Mouse (Mus musculus) liver, embryonic 11.5 days (tissue): ENCODE measurements around the gene Prkag2. TPM values are rescaled to one million over a fixed set of nuclear protein-coding genes. Genes with fewer than 3 reads are reported as not detected.
A peak's percentile ranks its signal among the peaks of the same experiment; 100 is the strongest.

ENCODE experiments used
- ATAC-seq: fragments of 200-750 bp; cut with Nextera tagmentation; replicated peaks from 2 replicates; pipeline ENCODE4 v1.8.0; 2017; ENCODE audit warnings: moderate number of reproducible peaks, mild to moderate bottlenecking, moderate TSS enrichment, moderate library complexity; ENCODE audit not compliant: low FRiP score
- DNase-seq: peaks from one replicate; pipeline ENCODE4 v3.0.0-alpha.2; 2017; ENCODE audit warnings: low spot score
- H3K27ac ChIP-seq: fragments of 300-500 bp; sonication (generic); 2 replicates; pipeline ENCODE4 v1.5.1; 2014; ENCODE audit warnings: mild to moderate bottlenecking, low read depth, low read length, control low read depth
- H3K27me3 ChIP-seq: fragments of 300-500 bp; sonication (generic); replicated peaks from 2 replicates; pipeline ENCODE4 v1.6.1; 2014; ENCODE audit warnings: low read length, mixed read lengths; ENCODE audit not compliant: control insufficient read depth, insufficient read depth
- H3K36me3 ChIP-seq: fragments of 300-500 bp; sonication (generic); 2 replicates; pipeline ENCODE4 v1.6.1; 2014; ENCODE audit warnings: mild to moderate bottlenecking, low read length, moderate library complexity, mixed read lengths; ENCODE audit not compliant: control insufficient read depth, insufficient read depth
- H3K4me1 ChIP-seq: fragments of 300-500 bp; sonication (generic); replicated peaks from 2 replicates; pipeline ENCODE4 v1.6.1; 2014; ENCODE audit warnings: low read length, mixed read lengths; ENCODE audit not compliant: control insufficient read depth, insufficient read depth
- H3K4me2 ChIP-seq: fragments of 300-500 bp; sonication (generic); 2 replicates; pipeline ENCODE4 v1.6.1; 2014; ENCODE audit warnings: mild to moderate bottlenecking, control low read depth, moderate library complexity
- H3K4me3 ChIP-seq: fragments of 300-500 bp; sonication (generic); 2 replicates; pipeline ENCODE4 v1.5.1; 2014; ENCODE audit warnings: low read depth, low read length, control low read depth
- H3K9ac ChIP-seq: fragments of 300-500 bp; sonication (generic); 2 replicates; pipeline ENCODE4 v1.6.1; 2014; ENCODE audit warnings: low read depth, low read length, control low read depth
- H3K9me3 ChIP-seq: fragments of 300-500 bp; sonication (generic); 2 replicates; pipeline ENCODE4 v1.6.1; 2016; ENCODE audit warnings: low read length, inconsistent platforms, mixed read lengths; ENCODE audit not compliant: control insufficient read depth
- WGBS: fragments of 180-500 bp; shearing (Covaris S2); extraction: QIAGEN DNeasy Blood & Tissue Kit; methylation state at CpG from one replicate; pipeline ENCODE4 v1.1.7; 2014; 5-methylcytosine and 5-hydroxymethylcytosine counted together
- polyA plus RNA-seq: library from polyadenylated mRNA; unstranded; fragments of >200 nt; fragmentation: Nextera tagmentation; extraction: Ambion mirVana; gene quantifications from 2 replicates; pipeline ENCODE4 v1.2.1, GENCODE M21; 2014

Gene Prkag2
- polyA plus RNA-seq, 1 experiment from 2014 or later = 12.8 TPM

DNA sequence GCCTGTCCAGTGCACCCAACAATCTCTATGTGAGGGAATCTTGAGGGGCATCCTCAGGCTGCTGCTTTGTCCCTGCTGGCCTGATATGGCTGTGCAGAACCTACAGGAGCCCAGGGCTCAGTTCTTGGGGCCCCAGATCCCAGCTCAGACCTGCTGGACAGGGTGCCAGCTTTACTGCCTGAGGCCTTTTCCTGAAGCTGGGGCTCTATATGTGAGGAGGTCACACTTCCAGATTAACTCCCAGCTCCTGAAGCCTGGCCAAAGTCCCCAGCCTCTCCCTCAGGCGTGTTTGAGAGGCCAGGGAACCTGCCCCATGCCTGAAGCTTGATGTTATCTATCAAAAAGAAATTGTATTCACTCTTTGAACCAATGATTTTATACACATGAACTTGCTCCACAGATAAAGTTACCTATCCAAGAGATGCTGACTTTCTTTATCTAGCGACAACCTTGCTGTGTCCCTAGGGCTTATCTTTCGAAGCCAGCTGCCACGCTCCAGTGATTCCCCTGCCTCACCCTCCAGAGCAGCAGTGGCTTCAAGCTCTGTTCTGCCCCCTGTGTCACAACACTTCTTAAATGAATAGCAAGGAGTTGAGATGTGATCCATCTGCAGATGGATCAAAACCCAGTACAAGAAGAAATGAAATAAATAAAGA lies 121.0 kb downstream of the Prkag2 start:
- 32% methylated on average over 4 of the region's 4 CpGs for WGBS
- no peak overlapping the region for H3K27ac ChIP-seq
- H3K4me2 ChIP-seq = no peak overlapping the region
- H3K9me3 ChIP-seq = no peaks in the 10 kb centered on the region
- DNase-seq (no peak), ATAC-seq (peak; percentile 86)
- H3K9ac ChIP-seq = no peak overlapping the region
- H3K4me3 ChIP-seq = no peak overlapping the region
- peaks cover 36% of the 10 kb centered on the region for H3K4me1 ChIP-seq
- no peaks in the 10 kb centered on the region for H3K36me3 ChIP-seq
- H3K27me3 ChIP-seq = peaks cover 2% of the 10 kb centered on the region

GRCm38 (mm10) chr5:24976907-24977306 lies 123.5 kb downstream of the Prkag2 start:
- Histone ChIP-seq H3K4me1 (peaks cover 28% of the 10 kb centered on the region), H3K27me3 (peaks cover 3% of the 10 kb centered on the region; the same call in 1 of the 2 replicates), H3K9me3 (no peaks in the 10 kb centered on the region), H3K4me3 (no peak overlapping the region), H3K4me2 (no peak overlapping the region), H3K36me3 (no peaks in the 10 kb centered on the region), H3K9ac (no peak overlapping the region), H3K27ac (no peak overlapping the region)
- DNase-seq (no peak), ATAC-seq (no peak)
- 65% methylated on average over 3 of the region's 3 CpGs for WGBS

DNA sequence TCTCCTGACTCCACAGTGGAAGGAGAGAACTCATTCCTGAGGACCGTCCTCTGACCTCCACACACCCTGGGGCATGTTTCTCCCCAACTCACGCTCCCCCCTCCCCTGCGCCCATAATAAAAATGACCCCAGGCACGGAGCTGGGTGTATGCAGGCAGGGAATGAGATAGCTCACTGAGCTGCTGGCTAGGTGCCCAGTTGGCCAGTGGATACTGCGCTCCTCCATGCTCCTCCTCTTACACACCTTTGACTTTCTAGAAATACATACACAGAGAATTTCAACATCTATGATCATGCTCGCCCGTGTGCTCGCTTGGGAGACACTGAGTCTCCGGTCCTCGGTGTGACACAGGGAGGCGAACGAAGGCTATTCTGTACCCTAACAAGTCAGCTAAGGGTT lies 124.2 kb downstream of the Prkag2 start:
- no peak overlapping the region for H3K9ac ChIP-seq
- H3K36me3 ChIP-seq = no peaks in the 10 kb centered on the region
- WGBS = 83% methylated on average over 12 of the region's 12 CpGs
- H3K27ac ChIP-seq = no peak overlapping the region
- DNase-seq (no peak), ATAC-seq (no peak)
- H3K4me2 ChIP-seq = no peak overlapping the region
- H3K27me3 ChIP-seq = peaks cover 9% of the 10 kb centered on the region; the same call in 1 of the 2 replicates
- H3K9me3 ChIP-seq = no peaks in the 10 kb centered on the region
- H3K4me3 ChIP-seq = no peak overlapping the region
- peaks cover 27% of the 10 kb centered on the region for H3K4me1 ChIP-seq

DNA sequence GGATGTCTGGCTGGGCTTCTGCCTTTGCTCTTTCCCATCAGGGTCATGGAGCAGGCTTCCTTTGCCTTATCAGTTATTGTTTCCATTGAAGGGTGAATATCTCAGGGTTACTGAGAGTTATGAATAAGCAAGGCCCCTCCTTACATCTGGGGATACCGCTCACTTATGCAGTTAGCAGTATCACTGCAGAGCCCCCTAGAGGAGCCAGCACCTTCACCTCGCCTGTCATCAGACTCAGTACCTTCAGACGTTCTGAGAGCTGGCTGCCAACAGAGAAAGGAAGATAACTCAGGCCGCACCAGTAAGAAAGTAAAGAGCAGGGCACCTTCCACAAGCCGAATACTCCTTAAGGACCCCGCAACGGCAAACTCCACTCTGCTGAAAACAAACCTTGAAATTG lies 125.3 kb downstream of the Prkag2 start:
- H3K4me2 ChIP-seq = no peak overlapping the region
- WGBS = 64% methylated on average over 7 of the region's 7 CpGs
- no peak for ATAC-seq
- no peak overlapping the region for H3K4me3 ChIP-seq
- DNase-seq = no peak
- H3K27ac ChIP-seq = no peak overlapping the region
- no peaks in the 10 kb centered on the region for H3K9me3 ChIP-seq
- no peaks in the 10 kb centered on the region for H3K36me3 ChIP-seq
- peaks cover 15% of the 10 kb centered on the region for H3K27me3 ChIP-seq
- H3K4me1 ChIP-seq = peaks cover 21% of the 10 kb centered on the region
- no peak overlapping the region for H3K9ac ChIP-seq

DNA sequence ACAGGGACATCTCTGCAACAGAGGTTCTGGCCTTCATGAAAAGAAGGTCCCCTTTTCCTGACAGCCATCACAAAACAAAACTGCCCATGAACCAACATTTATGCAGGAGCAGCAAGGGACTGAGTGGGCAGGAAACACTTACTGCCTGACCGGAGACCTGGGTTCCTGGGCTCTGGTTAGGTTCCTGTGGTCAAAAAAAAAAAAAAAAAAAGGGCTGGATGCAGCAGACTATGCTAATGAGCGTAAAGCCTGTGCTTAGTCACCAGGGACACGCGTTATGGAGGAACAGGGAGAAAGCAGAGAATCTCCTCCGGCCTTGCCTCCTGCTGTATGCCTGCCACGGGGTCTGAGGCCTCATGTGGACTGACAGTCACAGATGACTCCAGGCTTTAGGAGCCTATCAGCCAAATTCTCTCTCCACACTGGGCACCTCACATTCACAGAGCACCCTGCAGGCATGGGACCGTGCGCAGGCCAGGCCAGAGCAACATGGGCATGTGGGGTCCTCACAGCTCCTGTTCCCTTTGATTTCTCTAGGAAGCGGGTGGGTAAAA lies 126.7 kb downstream of the Prkag2 start:
- ATAC-seq = no peak
- H3K27me3 ChIP-seq = peaks cover 15% of the 10 kb centered on the region
- 82% methylated on average over 9 of the region's 9 CpGs for WGBS
- no peaks in the 10 kb centered on the region for H3K9me3 ChIP-seq
- H3K4me1 ChIP-seq = peaks cover 20% of the 10 kb centered on the region
- no peak overlapping the region for H3K4me2 ChIP-seq
- H3K27ac ChIP-seq = no peak overlapping the region
- DNase-seq = no peak
- H3K4me3 ChIP-seq = no peak overlapping the region
- no peaks in the 10 kb centered on the region for H3K36me3 ChIP-seq
- no peak overlapping the region for H3K9ac ChIP-seq

- no peak for DNase-seq
- no peak overlapping the region for H3K27ac ChIP-seq
- no peak overlapping the region for H3K4me3 ChIP-seq
- H3K36me3 ChIP-seq = no peaks in the 10 kb centered on the region
- 74% methylated on average over 13 of the region's 13 CpGs for WGBS
- no peaks in the 10 kb centered on the region for H3K9me3 ChIP-seq
- H3K4me1 ChIP-seq = peaks cover 23% of the 10 kb centered on the region
- H3K27me3 ChIP-seq = peaks cover 15% of the 10 kb centered on the region
- H3K4me2 ChIP-seq = no peak overlapping the region
- H3K9ac ChIP-seq = no peak overlapping the region
- ATAC-seq = no peak
Measured at GRCm38 (mm10) chr5:24973228-24973627, 127.2 kb downstream of the Prkag2 start.

GRCm38 (mm10) chr5:24970552-24971275 lies 129.7 kb downstream of the Prkag2 start:
- Histone ChIP-seq H3K9me3 (no peaks in the 10 kb centered on the region), H3K9ac (no peak overlapping the region), H3K36me3 (no peaks in the 10 kb centered on the region), H3K27ac (no peak overlapping the region), H3K27me3 (peaks cover 28% of the 10 kb centered on the region), H3K4me2 (no peak overlapping the region), H3K4me3 (no peak overlapping the region), H3K4me1 (peaks cover 18% of the 10 kb centered on the region)
- DNase-seq = no peak
- ATAC-seq = no peak
- WGBS = 75% methylated on average over 8 of the region's 8 CpGs

GRCm38 (mm10) chr5:24969241-24969880 lies 131.1 kb downstream of the Prkag2 start:
- Histone ChIP-seq H3K4me3 (no peak overlapping the region), H3K9me3 (no peaks in the 10 kb centered on the region), H3K9ac (no peak overlapping the region), H3K4me2 (peak overlapping the region; percentile 24), H3K4me1 (peaks cover 18% of the 10 kb centered on the region), H3K27ac (no peak overlapping the region), H3K36me3 (no peaks in the 10 kb centered on the region), H3K27me3 (peaks cover 29% of the 10 kb centered on the region)
- DNase-seq (peak; percentile 45), ATAC-seq (peak; percentile 13; the same call in 1 of the 2 replicates)
- 51% methylated on average over 11 of the region's 11 CpGs for WGBS
